Mouse (Mus musculus) brain, embryonic 14.5 days (tissue): ENCODE measurements around the gene Nwd1.

Experiments used
- CTCF ChIP-seq: fragments of 200-500 bp; IDR thresholded peaks from 2 replicates; pipeline ENCODE4 v1.5.1; 2012; ENCODE audit warnings: inconsistent platforms, mild to moderate bottlenecking, moderate library complexity, borderline replicate concordance; ENCODE audit not compliant: insufficient read depth, insufficient read length; ENCODE audit errors: extremely low read depth
- POLR2A ChIP-seq: fragments of 200-500 bp; IDR thresholded peaks from 2 replicates; pipeline ENCODE4 v1.6.1; 2012; ENCODE audit warnings: mild to moderate bottlenecking, inconsistent platforms, borderline replicate concordance; ENCODE audit not compliant: poor library complexity, insufficient read depth, insufficient read length, severe bottlenecking; ENCODE audit errors: extremely low read depth

DNA sequence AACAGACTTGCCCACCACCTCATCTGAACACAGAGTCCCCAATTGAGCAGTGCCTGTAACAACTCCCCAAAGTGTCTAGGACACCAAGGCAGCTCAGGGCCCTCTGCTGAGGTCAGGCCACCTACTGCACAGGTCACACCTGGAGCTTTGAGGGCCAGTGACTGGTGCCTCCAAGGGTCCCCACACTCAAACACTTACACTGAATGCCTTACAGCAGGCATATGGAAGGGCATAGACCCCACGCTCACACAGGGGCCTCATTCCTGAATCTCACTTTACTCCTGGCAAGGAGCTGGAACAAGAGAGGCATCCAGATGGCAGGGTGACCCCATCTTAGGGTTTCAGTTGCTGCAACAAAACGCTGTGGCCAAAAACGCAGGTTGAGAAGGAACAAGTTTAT, 113.7 kb downstream of the Nwd1 start:
- no peak for TF ChIP-seq CTCF
- no peak for TF ChIP-seq POLR2A
